Mouse (Mus musculus) thymus, adult 2 months (tissue): ENCODE data around the gene Slc13a1. TPM values are rescaled to one million over a fixed set of nuclear protein-coding genes. Genes with fewer than 3 reads are reported as not detected.

Experiments
- DNase-seq: peaks from one replicate; pipeline ENCODE4 v3.0.0; 2021
- H3K27ac ChIP-seq: fragments of 200-500 bp; 2 replicates; pipeline ENCODE4 v1.5.1; 2012; ENCODE audit warnings: low read length, control low read depth; ENCODE audit not compliant: control insufficient read depth, insufficient read depth
- H3K27me3 ChIP-seq: fragments of 200-500 bp; 2 replicates; pipeline ENCODE4 v1.6.1; 2012; ENCODE audit warnings: mild to moderate bottlenecking, low read length, moderate library complexity, mixed read lengths; ENCODE audit not compliant: control insufficient read depth, insufficient read depth
- H3K36me3 ChIP-seq: fragments of 200-500 bp; 2 replicates; pipeline ENCODE4 v1.6.1; 2012; ENCODE audit warnings: mild to moderate bottlenecking, low read length, moderate library complexity; ENCODE audit not compliant: control insufficient read depth, insufficient read depth
- H3K4me1 ChIP-seq: fragments of 200-500 bp; replicated peaks from 2 replicates; pipeline ENCODE4 v1.6.1; 2012; ENCODE audit warnings: low read length; ENCODE audit not compliant: control insufficient read depth, insufficient read depth
- H3K4me3 ChIP-seq: fragments of 200-500 bp; 2 replicates; pipeline ENCODE4 v1.5.1; 2012; ENCODE audit warnings: mild to moderate bottlenecking, low read length, control low read depth, moderate library complexity; ENCODE audit not compliant: control insufficient read depth, insufficient read depth
- CTCF ChIP-seq: fragments of 200-500 bp; IDR thresholded peaks from 2 replicates; pipeline ENCODE4 v1.5.1; 2012; ENCODE audit warnings: mild to moderate bottlenecking, control low read depth, low read length, moderate library complexity, borderline replicate concordance; ENCODE audit not compliant: control insufficient read depth, poor library complexity, insufficient read depth; ENCODE audit errors: extremely low read depth
- POLR2A ChIP-seq: fragments of 200-500 bp; IDR thresholded peaks from 2 replicates; pipeline ENCODE4 v1.6.1; 2012; ENCODE audit warnings: mild to moderate bottlenecking, low read length, control low read depth, moderate library complexity; ENCODE audit not compliant: control insufficient read depth, poor library complexity, insufficient read depth; ENCODE audit errors: extremely low read depth
- WGBS: fragments of 180-500 bp; shearing (Covaris S2); methylation state at CpG from one replicate; pipeline ENCODE4 v1.1.7; 2018; 5-methylcytosine and 5-hydroxymethylcytosine counted together
- polyA plus RNA-seq: library from polyadenylated mRNA; depleted of rRNA; stranded (reverse); fragments of >200 nt; gene quantifications from 2 replicates; pipeline ENCODE4 v1.2.3, GENCODE M21; 2012

Gene Slc13a1
- polyA plus RNA-seq, 1 experiment, result 0.08 TPM

DNA sequence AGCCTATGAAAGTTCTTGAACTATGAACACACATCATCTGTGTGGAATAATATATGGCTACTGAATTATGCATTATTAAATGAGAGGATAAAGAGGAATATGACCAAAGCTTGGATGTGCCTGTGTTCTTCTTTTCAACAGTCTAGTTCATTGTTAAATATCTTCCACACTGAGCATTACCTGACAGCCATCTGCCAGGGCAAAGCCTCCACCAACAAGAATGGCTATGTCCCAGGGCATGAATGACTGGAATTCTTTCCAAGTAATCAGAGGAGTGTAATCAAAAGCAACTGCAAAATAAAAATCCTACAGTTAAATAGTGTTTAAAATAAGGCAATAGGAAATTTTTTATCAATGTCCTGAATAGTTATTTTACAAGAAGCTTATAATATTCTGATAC, 70.5 kb downstream of the Slc13a1 start:
- H3K4me3 ChIP-seq, result no peak overlapping the region
- H3K4me1 ChIP-seq, result no peaks in the 10 kb centered on the region
- DNase-seq, result no peak
- H3K27me3 ChIP-seq, result no peaks in the 10 kb centered on the region
- no peak overlapping the region for H3K27ac ChIP-seq
- TF ChIP-seq POLR2A (no peak), CTCF (no peak)
- H3K36me3 ChIP-seq, result no peaks in the 10 kb centered on the region

DNA sequence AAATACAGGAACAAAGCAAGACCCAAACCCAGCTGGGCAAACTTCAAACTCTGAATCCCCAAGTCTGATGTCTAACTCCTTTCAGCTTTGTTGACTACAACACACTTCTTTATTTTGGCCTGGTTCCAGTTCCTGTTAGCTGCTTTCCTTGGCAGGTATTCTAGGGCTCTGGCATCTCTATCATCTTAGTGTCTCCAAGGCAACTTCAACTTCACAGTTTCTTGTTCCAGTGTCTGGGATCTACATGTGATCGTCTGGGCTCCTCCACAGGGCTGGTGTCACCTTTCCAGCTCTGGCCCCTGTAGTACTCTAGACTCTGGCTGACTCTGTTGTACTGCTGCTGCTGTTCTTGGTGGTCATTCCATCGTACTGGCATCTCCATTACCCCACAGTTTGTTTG, 91.8 kb downstream of the Slc13a1 start:
- H3K27ac ChIP-seq, result no peak overlapping the region
- no peaks in the 10 kb centered on the region for H3K36me3 ChIP-seq
- no peaks in the 10 kb centered on the region for H3K4me1 ChIP-seq
- H3K27me3 ChIP-seq, result no peaks in the 10 kb centered on the region
- DNase-seq, result no peak
- WGBS, result 82% methylated on average over 2 of the region's 2 CpGs
- TF ChIP-seq CTCF, result no peak
- no peak for TF ChIP-seq POLR2A
- H3K4me3 ChIP-seq, result no peak overlapping the region

DNA sequence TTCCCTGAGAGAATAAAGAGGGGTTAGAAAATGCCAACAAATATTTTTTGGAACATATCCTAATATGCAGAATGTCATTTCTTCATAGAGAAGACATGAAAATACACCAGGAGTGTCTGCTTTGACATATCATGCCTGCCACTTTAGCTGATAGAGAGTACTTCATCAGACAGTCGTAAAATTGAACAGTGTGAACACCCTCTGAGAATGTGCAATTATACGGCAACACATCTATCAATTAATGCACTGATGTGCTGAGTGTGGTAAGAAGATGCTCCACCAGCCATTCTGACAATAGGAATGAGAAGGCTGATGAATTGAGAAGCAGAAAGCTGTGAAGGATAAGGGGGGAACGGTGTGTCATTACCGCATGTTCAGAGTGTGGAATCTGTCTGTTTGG, 95.1 kb downstream of the Slc13a1 start:
- WGBS, result 86% methylated on average over 4 of the region's 4 CpGs
- no peak overlapping the region for H3K27ac ChIP-seq
- no peaks in the 10 kb centered on the region for H3K36me3 ChIP-seq
- DNase-seq, result no peak
- TF ChIP-seq POLR2A (no peak), CTCF (no peak)
- no peaks in the 10 kb centered on the region for H3K4me1 ChIP-seq
- no peak overlapping the region for H3K4me3 ChIP-seq
- H3K27me3 ChIP-seq, result no peaks in the 10 kb centered on the region

DNA sequence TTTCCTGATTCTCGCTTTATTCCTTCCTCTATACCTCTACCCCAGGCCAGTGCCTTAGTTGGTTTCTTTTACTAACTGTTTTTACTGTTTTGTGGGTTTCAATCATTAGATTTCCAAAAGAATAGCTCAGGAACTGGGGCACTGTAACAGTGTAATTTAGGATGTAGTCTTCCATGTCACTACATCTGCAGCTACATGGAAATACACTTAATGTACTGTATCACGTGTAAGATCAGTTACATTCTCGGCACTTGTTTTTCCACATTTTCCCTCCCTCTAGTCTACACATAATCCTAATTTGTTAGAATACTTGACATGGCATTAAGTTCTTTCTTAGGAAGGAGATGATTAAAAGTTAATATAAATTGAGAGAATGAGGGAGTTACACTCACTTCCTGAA, 108.1 kb downstream of the Slc13a1 start:
- H3K27ac ChIP-seq, result no peak overlapping the region
- H3K36me3 ChIP-seq, result no peaks in the 10 kb centered on the region
- TF ChIP-seq CTCF (no peak), POLR2A (no peak)
- H3K27me3 ChIP-seq, result no peaks in the 10 kb centered on the region
- WGBS, result 89% methylated on average over 3 of the region's 3 CpGs
- no peak overlapping the region for H3K4me3 ChIP-seq
- no peak for DNase-seq
- H3K4me1 ChIP-seq, result no peaks in the 10 kb centered on the region

DNA sequence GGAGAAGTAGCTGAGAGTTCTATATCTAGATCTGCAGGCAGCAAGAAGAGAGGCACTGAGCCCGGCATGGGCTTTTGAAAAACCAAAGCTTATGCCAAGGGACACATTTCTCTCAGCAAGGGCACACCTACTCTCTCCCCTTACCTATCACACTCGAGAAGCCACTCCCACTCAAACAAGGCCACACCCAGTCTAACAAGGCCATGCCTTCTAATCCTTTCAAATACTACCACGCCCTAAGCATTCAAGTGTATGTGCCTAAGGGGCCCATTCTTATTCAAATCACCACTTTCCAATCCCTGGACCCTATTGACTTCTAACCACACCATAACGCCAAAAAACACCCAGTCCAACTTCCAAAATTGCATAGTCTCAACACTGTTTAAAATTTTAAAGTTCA, 112.8 kb downstream of the Slc13a1 start:
- Histone ChIP-seq H3K4me3 (no peak overlapping the region), H3K36me3 (no peaks in the 10 kb centered on the region), H3K27me3 (no peaks in the 10 kb centered on the region), H3K27ac (no peak overlapping the region), H3K4me1 (no peaks in the 10 kb centered on the region)
- TF ChIP-seq POLR2A, result no peak
- TF ChIP-seq CTCF, result no peak
- WGBS, result 88% methylated on average over 4 of the region's 4 CpGs
- no peak for DNase-seq

DNA sequence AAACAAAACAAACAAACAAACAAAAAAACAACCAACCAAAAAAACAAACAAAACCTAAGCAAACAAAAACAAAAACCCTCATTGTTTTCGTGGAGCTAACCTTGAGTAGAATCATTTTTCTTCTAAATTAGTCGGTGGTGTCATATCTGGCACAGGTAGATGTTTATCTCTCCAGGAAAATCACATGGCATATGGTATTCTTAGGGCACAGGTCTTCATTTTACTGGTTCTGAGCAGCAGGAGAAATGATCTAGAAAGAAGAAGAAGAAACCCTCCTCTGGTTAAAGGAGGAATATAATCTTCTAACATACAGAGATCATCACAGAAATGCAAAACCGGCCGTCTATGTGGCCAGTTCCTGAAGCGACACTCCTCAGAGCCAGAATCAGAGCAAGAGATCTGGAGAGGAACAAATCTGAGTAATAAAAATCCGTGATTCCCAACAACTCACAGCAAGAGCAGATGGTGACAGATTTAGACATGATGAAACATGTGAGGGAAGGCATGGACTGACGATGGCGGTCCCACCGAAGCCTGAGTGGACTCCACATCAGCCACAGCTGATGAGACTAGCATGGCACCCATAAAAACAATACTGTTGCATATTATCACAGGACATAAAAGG, 113.7 kb downstream of the Slc13a1 start:
- Histone ChIP-seq H3K4me1 (no peaks in the 10 kb centered on the region), H3K4me3 (no peak overlapping the region), H3K27ac (no peak overlapping the region), H3K36me3 (no peaks in the 10 kb centered on the region), H3K27me3 (no peaks in the 10 kb centered on the region)
- 90% methylated on average over 9 of the region's 9 CpGs for WGBS
- TF ChIP-seq POLR2A (no peak), CTCF (no peak)
- DNase-seq, result no peak

DNA sequence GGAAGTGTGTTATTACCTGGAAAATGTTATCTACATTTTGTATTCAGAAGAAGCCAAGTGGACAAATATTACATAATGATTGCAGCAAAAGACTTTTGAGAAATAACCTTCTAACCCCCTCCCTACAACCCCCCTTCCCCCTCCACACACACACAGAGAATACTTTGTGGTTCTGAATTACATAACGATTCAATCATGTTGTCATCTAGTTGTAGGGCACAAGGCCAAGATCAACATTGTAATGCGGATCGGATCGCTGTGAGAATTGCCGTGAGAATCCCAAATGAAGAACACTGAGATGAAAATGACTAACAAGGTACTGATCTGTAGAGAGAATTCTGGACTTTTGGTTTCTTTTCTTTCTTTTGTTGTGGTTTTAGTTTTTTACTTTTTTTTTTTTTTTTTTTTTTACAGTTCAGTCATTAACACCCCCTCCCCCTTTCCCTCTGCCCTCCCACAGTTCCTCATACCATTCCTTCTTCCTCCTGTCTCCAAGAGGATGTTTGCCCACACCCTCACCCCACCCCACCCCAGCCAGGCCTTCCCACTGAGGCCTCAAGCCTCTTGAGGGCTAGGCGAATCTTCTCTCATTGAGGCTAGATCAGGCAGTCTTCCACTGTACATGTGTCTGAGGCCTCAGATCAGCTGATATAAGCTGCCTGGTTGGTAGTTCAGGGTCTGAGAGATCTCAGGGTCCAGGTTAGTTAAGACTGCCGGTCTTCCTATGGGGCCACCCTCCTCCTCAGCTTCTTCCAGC, 120.7 kb downstream of the Slc13a1 start:
- Histone ChIP-seq H3K4me3 (no peak overlapping the region), H3K36me3 (no peaks in the 10 kb centered on the region), H3K27ac (no peak overlapping the region), H3K27me3 (no peaks in the 10 kb centered on the region), H3K4me1 (no peaks in the 10 kb centered on the region)
- DNase-seq, result no peak
- 51% methylated on average over 7 of the region's 7 CpGs for WGBS
- TF ChIP-seq POLR2A, result no peak
- TF ChIP-seq CTCF, result no peak
